Mouse (Mus musculus): ENCODE data around the gene 1700049E17Rik1.
"Not testable (repeated sequence)": the region's sequence is repeated elsewhere in the genome, so short reads cannot be mapped to it uniquely, and the experiment has no call there.

Gene 1700049E17Rik1

DNA sequence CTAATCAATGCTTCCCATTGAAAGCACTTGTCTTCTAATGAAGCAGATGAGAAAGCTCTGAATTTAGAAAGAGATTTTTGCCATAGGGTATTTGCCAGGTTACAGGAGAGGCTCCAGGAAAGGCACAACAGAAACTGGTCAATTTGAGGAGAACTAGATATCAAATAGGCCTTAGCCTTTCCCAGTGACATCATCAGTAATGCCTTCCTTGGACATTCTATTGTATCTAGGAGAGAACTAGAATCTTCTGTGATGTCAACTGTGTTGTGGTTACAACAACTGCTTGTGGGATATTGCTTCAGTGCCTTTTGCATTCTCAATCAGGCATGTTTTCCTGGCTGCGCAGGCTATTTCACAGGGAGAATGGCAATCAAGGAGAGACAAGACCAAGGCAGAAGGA, at the start of gene 1700049E17Rik1:
Gene 1700049E17Rik1 (plus strand): TSS at position 301 of the 400 bp plus-strand sequence.
- DNase-seq (ENCODE audit: low spot score) = not testable (repeated sequence)

DNA sequence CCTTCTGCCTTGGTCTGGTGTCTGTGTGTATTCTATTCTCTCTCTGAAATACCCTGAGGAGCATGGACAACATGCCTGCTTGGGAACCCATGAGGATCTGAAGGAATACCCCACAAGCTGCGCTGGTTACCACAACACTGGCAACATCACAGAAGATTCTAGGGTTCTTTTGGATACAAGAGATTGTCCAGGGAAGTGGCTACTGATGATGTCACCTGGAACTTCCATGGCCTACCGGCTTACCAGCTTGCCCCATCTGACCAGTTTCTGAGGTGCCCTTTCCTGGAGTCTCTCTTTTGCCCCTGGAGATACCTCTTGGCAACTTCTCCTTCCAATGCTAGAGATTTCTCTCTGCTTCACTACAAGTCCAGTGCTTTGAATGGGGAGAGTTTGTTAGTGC, 17.6 kb upstream of the 1700049E17Rik1 start, which contains the start of gene Gm7980:
Gene Gm7980 (minus strand): TSS at position 101 of the 400 bp plus-strand sequence.
- DNase-seq (ENCODE audit: low spot score) = not testable (repeated sequence)

DNA sequence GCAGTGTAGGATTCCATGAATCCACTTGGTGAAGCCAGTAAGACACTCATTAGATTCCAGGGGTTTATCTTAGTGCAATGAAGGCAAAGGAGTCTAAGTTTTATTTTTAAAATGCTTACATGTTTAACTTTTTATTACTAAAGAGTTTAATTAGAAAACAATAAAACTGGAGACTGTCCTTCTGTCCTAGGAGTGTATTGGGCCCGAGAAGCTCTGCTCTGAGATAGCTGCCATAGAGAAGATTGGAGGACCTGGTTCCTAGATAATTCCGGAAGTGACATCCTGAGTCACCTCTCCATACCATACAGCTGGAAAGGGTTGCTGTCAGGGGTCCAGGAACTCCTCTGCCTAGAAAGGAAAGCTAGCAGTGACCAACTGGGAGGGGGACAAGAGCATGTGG, 18.9 kb downstream of the 1700049E17Rik1 start, which contains the start of gene 1700024B05Rik:
Gene 1700024B05Rik (plus strand): TSS at position 301 of the 400 bp plus-strand sequence.
- DNase-seq (ENCODE audit: low spot score) = not testable (repeated sequence)

DNA sequence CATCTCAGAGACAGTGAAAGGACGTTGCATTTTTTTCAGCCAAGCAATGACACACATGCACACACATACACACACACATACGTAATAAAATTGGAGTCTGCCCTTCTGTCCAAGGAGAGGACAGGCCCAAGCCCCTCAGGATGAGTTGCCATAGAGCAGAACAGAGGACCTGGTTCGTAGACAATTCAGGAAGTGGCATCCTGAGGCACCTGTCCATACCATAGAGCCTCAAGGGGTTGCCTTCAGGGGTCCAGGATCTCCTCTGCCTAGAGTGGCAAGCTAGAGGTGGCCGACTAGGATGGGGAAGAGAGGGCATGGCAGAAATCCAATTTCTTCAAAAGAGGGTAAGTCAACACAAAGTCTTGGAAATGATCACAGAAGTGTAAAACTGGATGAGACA, 39.3 kb downstream of the 1700049E17Rik1 start:
- not testable (repeated sequence) for DNase-seq (ENCODE audit: low spot score)

DNA sequence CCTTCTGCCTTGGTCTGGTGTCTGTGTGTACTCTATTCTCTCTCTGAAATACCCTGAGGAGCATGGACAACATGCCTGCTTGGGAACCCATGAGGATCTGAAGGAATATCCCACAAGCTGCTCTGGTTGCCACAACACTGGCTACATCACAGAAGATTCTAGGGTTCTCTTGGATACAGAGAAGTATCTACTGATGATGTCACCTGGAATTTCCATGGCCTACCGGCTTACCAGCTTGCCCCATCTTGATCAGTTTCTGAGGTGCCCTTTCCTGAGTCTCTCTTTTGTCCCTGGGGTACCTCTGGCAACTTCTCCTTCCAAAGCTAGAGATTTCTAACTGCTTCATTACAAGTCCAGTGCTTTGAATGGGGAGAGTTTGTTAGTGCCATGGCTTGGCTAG, 43.1 kb downstream of the 1700049E17Rik1 start, which contains the start of gene Gm6401:
Gene Gm6401 (minus strand): TSS at position 101 of the 400 bp plus-strand sequence.
- not testable (repeated sequence) for DNase-seq (ENCODE audit: low spot score)

DNA sequence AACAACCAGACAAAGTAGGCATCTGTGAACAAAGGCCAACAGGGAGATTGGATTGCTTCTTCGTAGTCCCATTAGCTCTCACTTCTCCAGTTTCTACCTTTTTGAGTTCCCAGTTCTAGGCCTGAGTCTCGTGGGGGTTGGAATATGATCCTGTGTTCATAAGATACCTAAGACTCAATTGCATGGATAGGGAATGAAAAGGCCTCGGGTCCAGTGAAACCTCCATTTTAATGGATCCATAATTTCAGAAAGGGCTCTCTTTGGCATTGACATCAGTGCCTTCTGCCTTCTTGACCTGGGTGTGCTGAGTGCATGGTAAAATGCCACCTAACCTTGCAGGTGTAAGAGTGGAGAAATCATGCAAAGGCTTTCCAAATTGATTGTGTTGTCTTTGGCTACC, 43.8 kb downstream of the 1700049E17Rik1 start:
- not testable (repeated sequence) for DNase-seq (ENCODE audit: low spot score)

Measured in ovary, postnatal 10 days (tissue).